Mouse (Mus musculus) urinary bladder, postnatal 25 days (tissue): Measurements from ENCODE around the gene Gm16181.
A peak's percentile ranks its signal among the peaks of the same experiment; 100 is the strongest.

ENCODE experiments used
- DNase-seq: peaks from one replicate; pipeline ENCODE4 v3.0.0; 2022; ENCODE audit warnings: low spot score

The Gm16181 gene

DNA sequence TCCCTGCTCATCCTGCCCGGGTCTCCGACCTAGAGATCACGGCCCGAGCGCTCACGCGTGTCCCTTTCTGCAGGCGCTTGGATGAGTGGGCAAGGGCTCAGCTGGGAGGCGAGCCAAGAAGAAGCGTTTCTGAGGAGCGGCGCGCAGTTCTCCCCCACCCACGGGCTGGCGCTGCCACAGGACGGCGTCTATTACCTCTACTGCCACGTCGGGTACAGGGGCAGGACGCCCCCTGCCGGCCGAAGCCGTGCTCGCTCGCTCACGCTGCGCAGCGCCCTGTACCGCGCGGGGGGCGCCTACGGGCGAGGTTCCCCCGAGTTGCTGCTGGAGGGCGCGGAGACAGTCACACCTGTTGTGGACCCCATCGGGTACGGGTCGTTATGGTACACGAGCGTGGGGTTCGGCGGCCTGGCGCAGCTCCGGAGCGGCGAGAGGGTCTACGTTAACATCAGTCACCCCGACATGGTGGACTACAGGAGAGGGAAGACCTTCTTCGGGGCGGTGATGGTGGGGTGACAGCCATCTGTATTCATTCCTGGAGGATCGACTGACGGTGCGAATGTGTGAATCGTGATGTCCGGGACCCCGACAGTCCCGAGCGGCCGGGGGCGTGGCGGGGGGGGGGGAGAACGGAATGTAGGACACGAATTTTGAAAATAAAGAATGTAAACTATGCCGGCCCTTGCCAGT lies 24.9 kb upstream of the Gm16181 start:
- DNase-seq, result peak; percentile 74

DNA sequence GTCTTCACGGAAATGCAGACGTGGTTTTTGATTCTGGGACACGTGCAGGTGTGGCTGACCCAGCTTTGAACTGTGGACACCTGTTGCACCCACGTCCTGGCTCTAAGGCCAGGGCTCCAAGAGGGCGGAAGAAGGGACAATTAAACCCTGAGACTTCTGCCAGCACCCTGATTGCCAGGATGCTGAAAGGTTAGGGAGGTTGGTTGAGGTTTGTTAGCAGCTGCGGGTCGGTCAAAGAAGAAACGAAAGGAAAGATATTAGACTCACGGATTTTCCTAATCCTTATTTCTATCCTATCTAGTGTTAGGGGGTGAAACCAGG lies 24.4 kb upstream of the Gm16181 start:
- no peak for DNase-seq

DNA sequence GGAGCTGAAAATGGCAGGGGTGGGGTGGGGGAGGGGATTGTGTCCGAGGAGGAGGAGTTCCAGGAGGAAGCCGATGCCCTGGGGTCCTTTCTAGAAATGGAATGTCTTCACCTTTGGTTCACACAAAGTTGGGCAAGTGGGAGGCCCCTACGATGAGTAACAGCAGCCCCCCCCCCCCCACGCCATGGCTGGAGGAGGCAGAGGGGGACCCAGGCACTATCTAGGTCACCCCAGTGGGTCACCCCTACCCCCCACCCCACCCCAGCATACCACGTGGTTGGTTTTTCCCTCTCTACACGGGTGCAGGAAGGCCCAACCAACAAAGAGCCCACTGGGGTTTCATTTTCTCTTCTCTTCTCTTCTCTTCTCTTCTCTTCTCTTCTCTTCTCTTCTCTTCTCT lies 23.5 kb upstream of the Gm16181 start:
- DNase-seq, result no peak

DNA sequence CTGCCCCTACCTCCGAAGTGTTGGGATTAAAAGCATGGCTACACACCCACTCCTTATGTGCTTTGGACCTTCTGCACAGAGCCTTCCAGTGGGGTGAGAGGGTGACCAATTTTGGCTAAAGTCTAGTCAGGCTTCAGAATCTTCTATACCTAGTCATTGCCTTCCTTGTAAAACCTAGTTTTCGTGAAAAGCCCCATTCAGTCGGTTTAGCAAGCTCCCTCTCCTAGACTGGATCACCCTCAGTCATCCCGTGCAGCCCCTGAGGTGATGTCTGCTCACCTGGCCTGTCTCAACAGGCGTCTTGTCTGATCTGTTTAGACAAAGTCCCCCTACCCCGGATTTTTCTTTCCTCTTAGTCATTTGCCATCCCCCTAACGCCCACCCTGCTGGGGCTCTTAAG lies 22.6 kb upstream of the Gm16181 start:
- no peak for DNase-seq

DNA sequence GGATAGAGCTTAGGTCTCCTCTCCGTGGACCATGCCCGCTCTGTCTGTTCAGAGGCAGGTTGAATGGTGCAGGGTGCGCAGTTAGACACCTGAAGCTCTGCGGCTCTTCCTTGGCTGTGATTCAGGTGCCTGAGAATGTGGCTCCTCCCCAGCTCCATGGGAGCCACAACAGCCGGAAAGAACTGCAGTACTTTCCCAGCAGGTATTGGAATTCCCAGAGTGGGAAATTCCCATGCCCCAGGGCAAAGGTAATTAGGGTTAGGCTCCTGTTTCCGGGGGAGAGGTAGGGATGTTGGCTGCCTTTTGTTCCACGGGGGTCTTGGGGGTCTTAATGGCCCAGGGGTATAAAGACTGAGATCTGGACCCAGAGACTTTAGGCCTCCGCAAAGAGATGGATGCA lies 21.7 kb upstream of the Gm16181 start:
- no peak for DNase-seq

DNA sequence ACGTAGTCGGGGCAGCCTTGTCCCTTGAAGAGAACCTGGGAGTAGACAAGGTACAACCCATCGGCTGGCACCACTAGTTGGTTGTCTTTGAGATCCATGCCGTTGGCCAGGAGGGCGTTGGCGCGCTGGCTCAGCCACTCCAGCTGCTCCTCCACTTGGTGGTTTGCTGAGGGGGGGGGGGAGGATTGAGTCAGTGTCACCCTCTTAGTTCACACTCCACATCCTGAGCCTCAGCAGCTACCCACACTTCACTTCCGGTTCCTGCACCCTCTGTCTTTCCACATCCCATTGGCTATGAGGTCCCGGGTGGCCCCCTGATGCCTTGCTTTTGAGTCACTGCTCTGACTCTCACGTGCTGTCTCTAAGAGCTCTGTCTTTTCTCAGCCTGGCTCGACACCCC lies 20.2 kb upstream of the Gm16181 start:
- no peak for DNase-seq

DNA sequence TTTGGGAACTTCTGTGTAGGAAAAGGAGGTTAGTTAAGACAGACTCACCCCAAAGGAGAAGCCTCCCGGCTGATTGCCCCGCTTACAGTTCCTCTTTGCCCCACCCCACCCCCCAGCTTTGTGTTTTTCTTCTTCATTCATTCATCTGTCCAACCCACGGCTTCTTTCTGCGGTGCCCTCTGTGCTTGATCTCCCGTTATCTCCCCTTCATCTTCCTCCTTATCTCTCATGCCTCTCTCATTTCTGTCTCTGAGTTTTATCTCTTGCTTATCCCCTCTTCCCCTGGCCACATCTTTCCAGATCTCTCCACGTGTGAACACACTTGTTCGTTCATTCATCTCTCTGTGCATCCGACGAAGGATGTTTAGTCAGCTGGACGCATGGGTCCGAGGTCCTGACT lies 19.5 kb upstream of the Gm16181 start:
- no peak for DNase-seq

DNA sequence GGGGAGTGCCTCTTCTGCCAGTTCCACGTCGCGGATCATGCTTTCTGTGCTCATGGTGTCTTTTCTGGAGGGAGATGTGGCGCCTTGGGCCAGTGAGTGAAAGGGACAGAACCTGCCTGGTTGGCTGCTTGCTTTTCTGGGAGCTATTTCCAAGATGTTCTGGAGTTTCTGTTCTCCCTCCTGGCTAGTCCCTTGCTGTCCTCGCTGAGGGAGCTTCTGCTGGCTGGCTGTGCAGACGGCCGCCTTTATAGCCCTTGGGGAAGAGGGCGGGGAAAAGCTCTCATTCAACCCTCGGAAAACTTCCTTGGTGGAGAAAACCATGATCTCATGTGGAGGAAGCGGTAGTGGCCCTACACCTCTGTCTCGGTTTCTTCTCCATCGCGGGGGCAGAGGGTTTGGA lies 18.8 kb upstream of the Gm16181 start, which contains the start of gene Tnf:
Tnf (minus strand) TSS at position 221 of the 400 bp plus-strand sequence.
- no peak for DNase-seq

DNA sequence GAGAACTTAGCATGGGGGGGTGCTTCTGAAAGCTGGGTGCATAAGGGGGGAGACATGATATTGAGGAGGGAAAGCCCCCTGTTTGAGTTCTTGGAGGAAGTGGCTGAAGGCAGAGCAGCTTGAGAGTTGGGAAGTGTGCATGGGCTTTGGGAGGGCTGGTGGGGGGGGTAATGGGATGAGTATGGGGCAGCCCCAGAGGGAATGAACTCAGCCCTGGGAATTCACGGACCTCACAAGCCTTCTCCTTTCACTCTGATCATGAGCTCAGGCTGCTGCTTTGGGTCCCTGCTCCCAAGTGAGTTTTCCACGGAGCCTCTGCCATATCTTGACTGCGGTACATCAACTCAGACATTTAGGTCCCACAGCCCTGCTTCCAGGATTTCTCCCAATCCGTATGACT lies 18.2 kb upstream of the Gm16181 start:
- no peak for DNase-seq

DNA sequence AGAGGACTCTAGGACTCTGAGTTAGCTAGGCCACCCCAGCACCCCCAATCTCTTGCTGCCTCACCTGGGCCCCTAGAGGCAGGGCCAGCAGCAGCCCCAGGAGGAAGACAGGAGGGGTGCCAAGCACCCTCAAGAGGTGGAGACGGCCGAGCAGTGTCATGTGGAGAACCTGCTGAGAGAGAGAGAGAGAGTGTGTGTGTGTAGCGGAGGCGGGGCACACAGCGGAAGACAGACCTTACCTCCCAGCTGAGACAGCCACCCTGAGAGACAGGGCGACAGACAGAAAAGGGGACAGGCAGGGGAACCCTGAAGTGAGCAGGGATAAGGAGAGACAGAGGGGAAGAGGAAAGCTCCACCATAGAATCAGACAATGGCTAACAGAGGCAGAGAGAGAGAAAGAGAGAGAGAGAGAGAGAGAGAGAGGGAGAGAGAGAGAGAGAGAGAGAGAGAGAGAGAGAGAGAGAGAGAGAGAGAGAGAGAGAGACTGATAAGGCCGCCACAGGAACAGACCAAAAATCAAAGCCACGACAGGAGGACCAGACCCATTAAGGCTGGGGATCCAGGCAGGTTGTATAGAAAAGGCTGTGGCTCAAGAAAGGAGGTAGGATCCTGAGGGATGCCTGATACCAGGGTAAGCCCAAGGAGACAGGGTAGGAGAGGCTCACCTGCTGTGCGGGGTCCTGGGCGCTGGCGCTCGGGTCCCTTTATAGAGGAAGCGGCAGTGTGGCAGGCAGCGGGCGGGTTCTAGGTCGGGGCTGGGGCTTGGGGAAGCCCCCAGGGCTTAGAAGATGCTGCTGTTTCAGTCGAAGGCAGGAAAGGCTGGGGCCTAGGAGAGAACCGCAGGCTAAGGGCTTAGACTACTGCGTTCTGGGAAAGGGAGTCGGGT lies 15.9 kb upstream of the Gm16181 start, which contains the start of gene Lta:
Lta (minus strand) TSS at position 858 of the 886 bp plus-strand sequence.
- no peak for DNase-seq

DNA sequence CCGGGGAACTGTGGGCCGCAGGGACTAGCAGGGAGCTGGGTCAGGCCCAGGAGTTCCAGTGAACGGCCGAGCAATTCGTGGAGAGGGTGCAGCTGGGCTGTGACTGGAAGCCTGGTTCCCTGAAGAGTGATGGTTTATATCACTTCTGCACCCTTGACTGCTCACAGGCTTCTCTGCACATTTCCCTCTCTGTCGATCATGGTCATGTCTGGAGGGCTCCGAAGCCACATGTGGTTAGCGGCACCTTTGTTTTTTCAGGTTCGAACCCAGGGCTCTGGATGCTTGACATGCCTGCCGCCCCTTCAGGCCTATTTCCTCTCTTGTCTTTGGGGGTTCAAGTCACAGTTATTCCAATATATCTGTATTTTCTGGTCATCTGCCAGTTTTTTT lies 15.3 kb upstream of the Gm16181 start:
- DNase-seq, result no peak

DNA sequence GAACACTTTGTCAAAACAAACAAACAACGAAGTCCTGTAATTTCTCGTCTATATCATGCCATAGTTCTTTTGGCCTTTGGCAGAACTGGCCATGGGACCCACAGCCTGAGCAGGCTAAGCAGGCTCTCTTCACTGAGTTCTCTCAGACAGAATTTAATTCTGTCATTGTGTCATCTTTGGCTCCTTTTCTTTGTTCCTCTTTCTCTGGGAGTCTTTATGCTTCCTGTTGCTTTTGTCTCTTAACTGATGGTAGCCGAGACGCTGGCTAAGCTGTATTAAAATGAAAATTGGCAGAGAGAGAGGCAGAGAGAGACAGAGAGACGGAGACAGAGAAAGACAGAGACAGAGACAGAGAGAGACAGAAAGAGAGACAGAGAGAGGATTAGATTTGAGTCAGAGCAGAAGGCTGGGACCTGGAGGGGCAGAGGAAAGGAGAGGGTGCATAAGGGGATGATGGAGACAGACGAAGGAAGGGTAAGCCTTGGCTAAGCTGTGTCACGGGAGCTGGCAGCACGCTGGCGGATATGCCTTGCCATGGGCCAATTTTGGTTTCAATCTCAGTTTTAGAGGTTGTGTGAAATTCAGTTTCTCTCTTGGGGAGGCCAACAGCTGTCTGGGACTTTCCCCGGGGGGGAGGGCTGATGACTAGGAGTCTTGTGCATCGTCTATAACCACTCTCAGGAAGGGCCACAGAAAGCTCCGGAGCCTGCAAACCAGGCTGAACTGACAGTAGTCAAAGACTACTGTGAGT lies 10.7 kb upstream of the Gm16181 start:
- no peak for DNase-seq

DNA sequence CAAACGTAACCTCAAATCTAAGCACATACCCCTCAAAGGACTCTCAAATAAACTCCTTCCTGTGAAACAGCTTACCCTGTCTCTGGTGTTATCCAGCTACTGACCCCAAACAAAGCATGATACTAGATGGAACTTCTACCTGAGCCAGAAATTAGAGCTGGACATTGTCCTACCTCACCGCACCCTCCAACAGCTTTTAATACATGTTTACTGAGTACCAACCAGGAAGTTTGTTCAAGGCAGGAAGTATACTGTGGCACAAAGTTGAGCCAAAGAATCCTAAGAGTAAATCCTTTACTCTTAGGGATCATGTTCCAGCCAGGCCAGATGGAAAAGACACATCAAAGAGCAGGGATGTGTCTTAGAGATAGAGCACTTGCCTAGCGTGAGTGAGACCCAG lies 10.0 kb upstream of the Gm16181 start:
- no peak for DNase-seq

DNA sequence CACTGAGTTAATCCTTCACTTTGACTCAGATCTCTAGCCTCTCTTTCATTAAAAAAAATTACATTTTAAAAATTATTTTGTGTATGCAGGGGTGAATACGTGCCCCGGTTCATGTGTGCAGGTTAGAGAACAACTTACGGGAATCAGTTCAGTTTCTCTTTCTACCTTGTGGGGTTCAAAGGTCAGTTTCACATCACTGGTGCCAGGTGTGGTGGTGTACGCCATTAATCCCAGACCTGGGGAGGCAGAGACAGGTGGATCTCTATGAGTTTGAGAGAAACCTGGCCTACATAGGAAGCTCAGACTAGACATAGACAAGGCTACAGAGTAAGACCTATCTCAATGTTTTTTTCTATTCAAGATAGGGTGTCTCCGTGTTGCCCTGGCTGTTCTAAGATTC lies 7.6 kb upstream of the Gm16181 start:
- no peak for DNase-seq

DNA sequence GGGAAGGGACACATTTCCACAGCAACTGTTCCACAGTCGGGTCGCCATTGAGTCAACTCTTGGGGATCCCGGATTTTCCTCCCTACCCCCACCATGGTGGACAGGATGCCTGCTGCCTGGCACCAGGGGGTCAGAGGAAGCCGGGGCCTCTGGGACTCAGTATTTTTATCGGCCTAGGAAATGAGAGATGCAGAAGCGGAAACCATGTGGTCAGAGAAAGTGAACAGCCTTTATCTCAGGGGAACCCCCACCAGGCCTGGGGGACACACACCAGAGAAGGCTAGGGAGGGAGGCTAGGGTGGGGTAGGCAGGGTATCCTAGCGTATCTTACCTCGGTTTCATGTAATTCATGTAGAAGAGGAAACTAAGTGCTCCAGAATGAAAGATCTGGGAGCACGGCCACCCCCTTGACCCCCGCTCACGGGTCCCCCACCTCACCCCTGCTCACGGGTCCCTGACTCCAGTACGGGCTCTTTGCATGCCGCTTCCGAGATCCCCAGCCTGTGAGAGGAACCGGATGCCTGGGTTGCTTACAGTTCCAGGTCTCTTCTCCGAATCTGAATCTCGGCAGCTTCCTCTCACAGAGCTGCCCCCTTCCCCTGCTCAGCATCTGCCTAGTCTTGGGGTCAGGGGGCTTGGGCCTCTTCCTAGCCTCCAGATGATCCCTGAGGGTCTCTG lies 2.0 kb upstream of the Gm16181 start:
- DNase-seq, result no peak

DNA sequence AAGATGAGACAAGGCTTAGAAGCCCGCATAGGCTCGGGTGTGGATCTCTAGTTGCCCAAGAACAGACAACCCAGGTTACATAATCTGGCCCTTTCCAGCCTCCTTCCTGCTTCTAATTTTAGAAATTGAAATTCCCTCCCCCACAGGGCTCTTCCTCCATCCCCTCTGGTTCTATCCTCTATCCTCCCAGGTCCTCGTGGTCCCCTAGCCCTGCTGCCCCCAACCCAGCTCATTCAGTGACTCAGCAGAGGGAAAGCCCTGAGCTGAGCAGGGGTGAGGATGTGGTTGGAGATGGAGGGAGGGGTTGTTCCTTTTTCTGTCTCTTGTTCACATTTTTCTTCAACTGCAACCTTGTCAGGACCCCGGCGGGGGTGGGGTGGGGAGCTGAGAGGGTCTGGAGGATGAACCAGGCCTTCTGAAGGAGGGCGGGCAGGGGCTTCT lies 1.0 kb upstream of the Gm16181 start:
- no peak for DNase-seq

DNA sequence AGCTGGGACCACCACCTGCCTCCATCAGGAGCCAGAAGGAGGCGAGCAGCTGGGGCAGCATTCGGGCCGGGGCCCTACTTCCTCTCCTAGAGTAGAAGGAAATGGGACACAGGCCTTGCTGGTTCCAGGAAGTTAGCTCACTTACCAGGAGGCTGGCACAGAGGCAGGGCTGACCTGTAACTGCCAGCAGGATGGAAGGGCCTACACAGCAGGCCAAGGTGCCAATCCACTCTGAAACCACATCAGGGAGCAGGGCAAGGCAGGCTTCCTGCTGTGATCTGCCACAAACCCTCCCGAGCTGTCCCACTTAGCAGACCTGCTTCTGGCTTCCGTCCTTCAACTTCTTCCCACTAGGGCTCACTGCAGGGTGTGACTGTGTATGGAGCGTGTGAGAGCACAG lies 1.7 kb downstream of the Gm16181 start:
- DNase-seq, result no peak

DNA sequence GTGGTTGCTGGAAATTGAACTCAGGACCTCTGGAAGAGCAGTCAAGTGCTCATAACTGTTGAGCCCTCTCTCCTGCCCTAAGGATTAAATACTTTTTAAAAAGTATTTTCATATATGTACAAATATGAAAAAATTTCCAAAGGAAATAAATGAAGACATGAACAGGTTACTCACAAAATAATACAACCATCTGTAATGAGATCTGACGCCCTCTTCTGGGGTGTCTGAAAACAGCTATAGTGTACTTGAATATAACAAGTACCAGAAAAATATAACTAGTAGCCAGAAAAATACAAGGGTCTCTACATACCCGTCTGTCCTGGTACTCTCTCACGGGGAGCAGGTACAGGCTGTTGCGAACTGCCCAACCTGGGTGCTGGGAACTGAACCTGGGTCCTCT lies 4.0 kb downstream of the Gm16181 start:
- no peak for DNase-seq

DNA sequence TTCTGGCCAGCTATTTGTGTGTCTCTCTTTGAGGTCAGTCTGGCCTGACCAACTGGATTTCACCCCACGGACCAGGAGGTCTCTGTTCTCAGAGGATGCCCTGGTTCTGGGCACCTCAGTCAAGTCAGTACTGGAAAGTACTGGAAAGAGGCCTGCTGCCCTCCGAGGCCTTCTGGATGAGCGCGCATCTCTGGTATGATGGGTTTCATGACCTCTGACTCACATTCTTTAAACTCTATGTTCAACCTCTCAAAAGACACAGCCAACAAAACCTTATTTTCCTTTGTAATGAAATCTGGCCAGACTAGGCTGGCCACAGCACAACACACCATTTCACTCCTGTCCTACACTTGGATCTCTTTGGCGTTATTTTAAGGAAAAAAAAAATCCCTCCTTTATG lies 4.8 kb downstream of the Gm16181 start:
- DNase-seq, result no peak

DNA sequence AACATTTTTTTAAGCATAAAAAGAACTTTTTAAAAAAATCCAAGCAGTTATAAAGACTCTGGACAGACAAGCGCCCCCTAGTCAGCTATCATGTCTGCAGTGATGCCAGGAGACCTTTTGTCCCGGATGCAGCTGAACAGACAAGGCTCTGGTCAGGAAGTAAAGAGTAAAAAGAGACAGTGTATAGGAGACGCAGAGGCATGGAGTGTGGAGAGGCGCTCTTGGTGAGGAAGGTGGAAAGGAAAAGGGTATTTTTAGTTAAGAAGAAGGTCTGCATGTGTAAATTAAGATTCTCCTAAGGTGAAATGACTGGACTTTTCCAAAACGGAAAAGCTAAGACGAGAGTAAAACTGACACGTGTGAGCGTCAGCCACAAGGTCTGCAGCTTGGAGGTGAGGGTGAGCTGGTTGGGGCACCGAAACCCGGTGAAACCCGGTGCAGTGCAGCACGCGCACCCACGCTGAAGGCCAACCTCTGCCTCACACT lies 6.0 kb downstream of the Gm16181 start:
- no peak for DNase-seq

DNA sequence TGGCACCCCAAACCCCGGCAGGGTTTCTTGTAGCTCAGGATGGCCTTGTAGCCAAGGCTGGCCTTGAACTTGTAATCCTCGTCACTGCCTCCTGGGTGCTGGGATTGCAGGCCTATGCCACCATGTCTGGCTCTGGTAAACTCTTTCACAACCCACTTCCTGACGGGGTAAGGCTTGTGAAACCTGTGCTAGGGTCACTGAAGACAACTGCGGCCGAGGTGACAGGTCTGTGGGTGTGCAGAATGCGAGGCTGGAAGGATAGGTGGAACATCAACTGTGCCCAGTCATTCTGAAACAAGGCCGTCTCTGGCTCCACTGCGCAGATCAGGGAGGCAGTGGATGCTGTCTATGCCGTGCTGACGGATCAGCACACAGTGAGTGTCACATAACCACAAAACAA lies 10.4 kb downstream of the Gm16181 start:
- no peak for DNase-seq

DNA sequence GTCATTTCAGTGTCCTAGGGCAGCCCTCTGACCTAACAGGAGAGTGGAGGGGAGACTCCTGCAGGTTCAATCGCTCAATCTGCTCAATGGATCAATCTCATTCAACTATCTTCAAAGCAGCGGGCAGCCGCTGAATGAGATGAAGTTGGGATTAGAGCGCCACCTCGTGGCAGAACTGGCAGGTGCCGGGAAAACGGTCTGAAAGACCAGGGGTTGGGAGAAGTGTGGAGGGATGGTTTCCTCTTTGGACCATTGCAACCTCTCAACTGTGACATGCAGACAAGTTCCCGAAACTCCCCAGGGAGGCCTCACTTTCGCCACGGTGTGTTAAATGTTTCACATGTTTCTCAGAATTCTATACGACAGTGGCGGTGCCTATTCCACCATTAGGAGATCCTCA lies 11.4 kb downstream of the Gm16181 start:
- DNase-seq, result peak; percentile 88
